Mouse (Mus musculus): ENCODE measurements at regions not wholly inside any gene's neighbourhood (a gene's known extent, or its start where the extent isn't known, plus 50 kb on each side); places are given as distances from the start of the nearest gene placed in this dataset.

DNA sequence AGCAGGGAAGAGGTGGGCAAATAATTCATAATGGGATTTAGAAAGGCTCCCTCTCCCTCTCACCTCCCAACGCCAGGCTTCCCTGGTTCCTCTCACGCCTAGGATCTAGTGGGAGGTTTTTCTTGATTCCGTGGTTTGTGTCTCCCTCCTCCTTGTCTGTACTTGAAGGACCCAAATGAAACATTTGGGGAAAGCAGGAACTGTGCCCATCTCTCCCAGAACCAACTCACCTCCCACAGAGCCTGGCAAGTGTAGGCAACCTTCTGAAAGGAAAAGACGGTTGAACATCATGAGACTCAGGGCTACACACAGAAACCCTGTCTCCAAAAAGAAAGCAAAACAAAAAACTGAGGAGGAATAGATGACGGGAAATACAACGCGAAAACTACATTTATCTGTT is 126.0 kb upstream of the E2f7 start:
- TF ChIP-seq CTCF (IDR thresholded peaks at IDR 0.05; ENCODE audit: low read depth) = no peak
- no peak for TF ChIP-seq EP300 (IDR thresholded peaks at IDR 0.05; ENCODE audit: low read depth)

Measured in heart, postnatal 0 days (tissue).